Mouse (Mus musculus) spleen, adult 18-20 months (tissue): ENCODE measurements around the gene Fam172a.

Experiments used
- DNase-seq, 2 experiments: peaks; one replicate each; pipeline ENCODE4 v3.0.0; 2022; ENCODE audit warnings: mixed read lengths in 2 of 2

The Fam172a gene

DNA sequence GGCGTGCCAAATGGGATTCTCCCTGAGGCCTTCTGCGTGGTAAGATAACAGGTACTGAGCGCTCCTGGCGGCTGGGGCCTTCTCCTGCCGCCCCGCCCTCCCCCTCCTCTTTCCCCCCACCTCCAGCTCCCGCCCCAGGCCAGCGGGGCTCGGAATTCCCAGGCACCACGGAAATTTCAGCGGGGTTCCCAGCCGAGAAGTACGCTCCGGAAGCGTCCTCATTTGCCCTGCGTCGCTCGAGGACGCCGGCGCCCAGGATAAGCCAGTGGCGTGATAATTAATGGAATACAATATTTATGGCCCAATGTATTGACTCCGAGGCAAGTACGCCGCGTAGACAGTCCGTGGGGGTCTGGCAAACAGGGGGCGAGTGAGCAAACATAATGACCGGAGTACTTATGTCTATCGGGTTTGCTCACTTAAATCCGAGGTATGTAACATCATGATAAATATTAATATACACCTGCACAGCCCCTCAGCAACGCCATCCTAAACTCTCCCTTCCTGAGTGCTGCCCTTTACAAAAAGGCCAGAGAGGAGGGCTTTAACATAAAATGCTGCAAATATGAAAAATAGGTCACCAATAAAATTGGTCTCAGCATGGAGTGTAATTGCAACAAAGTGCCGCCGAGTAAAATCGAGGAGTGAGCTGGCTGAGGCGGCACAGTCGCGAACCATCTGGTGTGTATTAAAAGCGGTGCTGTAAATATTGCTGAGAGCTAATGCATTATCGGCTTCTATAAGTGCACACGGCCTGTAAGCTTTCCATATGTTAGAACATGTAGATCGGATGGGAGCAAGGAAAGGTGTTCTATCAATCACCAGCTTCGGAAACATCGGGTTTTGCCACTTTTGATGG, 479.5 kb downstream of the Fam172a start:
- DNase-seq: no peak

DNA sequence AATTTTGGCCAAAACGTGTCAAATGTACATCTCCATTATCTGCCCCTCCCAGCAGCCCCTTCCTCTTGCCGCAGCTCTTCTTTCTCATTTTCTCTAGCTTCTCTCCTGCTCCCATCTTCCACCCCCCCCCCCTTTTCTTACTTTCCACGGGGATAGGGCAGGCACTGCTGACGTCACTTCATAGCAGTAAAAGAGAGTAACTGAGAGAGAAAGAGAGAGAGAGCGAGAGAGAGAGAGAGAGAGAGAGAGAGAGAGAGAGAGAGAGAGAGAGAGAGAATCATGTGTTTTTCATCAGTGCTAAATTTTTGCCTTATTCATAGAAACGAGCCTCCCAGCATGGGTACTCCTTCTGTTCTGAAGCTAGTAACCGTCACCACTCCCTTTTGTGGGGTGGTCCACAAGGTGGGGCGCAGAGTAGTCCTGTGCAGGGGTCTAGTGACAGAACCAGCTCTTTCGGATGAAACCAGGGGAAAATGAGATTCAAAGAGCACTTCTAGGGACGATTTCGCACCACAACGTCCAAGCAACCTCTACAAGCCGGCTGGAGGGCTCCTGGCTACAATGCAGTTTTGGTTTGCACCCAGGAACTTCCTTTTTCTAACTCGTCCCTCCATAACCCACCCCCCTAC, 480.2 kb downstream of the Fam172a start:
- DNase-seq: no peak

DNA sequence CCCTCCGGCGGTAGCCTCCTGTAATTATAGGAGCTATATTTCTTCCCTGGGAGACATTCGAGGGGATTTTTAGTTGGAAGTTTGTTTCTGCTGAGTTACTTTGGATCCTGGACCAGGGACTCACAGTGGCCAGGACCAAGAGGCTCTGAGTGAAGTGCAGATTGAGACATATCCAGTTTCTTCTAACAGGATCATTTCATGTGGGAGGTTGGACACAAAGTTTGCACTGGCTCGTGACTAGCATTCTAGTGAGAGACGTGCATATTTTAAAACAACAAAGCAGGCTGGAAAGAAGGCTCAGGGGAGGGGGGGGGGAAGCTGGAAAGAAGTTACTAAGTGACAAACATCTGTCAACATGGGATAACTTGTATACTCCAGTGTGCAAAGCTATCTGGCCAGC, 481.2 kb downstream of the Fam172a start:
- no peak for DNase-seq

DNA sequence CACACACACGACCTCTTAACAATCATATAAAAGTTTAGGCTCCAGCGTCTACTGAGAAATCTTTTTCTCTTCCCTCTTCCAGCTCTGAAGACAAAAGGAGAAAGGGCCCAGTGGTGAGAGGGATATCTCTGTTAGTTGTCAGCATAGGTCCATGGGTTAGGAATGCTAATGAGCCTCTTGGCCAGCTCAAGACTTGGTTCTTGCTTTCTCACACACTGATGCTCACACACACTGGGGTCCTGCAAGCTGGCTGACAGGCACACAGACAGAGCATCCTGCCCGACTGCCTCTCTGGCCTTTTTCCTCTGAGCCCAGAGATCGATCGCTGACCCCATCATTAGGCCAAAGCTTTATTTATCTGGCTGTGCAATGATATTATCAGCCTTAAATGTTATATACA, 482.2 kb downstream of the Fam172a start:
- no peak for DNase-seq

DNA sequence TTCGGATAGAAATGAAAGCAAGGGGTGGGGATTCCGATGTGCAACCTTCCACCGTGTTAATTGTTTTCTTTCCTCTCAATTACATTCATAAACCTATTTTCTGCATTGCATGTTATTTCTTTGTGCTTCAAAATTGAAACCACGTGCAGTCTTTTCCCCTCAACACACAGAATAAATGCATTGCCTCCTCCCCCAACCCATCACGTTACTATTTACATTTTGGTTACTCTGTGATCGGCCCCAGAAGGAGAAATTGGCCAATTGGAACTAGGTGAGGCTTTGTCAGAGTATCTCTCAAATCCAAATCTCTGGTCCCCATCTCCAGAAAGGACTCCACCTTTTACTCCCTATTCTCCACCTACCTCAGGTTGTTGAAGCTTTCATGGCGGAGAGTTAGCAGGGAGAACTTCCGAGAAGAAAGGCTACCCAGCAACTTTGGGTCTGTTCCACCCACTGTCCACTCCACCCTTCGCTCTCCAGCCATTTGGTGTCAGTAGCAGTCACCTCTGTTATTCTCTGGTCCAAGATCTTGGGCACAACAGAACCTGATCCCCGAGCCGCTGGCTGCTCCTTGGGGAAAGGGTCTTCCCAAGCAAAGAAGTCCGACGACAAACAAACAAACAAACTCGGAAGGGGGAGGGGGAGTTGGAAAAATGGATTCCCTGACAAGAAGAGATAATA, 483.1 kb downstream of the Fam172a start:
- DNase-seq: no peak

DNA sequence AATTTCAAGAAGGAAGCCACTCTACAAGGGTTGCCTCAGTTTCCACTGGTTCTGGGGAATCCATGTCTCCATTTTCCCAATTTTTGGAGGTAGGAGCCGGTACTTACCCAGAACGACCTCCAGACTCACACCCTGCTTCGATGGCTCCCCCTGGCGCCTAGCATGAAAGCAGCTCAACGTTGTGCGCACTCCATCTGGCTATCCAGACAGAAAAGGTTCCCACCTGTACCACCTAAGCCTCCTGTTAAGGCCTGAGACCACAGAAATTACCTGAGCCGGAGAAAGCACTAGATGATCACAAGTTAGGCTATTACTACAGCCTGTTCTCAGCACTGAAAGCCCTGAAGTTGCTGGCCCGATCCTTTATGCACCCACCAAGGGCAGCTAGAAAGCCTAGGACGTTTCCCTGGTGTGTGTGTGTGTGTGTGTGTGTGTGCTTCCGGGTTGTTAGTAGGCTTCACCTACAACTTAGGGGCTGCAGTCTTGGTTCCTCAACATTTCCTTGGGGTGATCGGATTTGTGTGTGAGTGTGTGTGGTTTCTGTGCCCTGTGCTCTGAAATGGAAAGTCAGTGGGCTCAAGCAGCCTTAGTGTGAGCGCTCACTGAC, 484.6 kb downstream of the Fam172a start:
- DNase-seq: no peak

DNA sequence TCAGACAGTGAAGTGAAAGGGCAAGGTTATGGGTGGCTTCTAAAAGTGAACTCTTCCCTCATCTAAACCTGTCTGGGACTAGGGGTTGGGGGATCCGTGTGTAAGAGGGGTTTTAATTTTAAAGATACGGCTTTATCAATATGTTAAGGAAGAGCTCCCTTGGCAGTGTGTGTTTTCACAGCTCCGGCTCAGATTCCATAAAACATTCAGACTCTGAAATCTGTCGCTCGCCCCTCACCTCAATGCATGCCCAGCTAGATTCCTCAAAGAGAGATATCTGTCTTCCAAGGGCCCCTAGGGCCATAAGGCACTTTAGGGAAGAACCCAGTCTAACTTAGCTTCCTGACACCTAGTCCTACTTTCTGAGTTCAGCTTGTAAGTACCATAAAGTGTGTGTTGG, 486.0 kb downstream of the Fam172a start:
- no peak for DNase-seq

DNA sequence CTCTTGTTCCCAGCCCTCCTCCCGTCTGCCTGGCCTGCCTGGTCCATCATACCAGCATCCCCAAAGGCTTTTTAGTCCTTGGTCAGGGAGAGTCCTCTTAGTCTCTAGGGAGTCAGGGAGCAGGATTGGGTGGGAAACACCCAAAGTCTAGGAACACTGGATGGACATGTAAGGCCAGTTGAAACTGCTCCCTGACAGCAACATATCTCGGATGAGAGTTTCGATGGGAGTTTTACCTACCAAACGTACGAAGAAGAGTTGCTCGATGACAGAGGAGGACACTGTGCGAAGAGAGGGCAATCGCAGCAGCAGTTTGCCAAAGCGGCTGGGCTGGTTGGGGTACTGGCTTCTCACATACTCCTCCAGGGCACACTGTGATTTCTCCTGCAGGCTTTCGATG, 487.8 kb downstream of the Fam172a start:
- DNase-seq: no peak

DNA sequence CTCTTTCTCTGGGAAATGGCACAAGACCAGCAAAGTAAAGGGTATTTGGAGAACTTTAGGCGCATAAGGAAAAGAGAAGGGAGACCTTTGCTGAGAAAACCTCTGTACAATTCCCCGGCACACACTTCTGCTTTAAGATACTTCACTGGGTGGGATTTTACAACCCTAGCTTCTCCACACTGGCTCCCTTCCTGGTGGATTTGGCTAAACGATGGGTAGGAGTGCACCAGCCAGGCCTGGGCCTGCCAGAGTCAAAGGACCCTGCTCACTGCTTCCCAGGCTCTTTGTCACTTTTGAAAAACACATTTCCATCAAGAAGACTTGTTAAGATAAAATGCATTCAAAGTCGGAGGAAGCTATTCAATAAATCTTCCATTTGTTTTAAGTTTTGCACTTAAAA, 491.4 kb downstream of the Fam172a start:
- DNase-seq: no peak

DNA sequence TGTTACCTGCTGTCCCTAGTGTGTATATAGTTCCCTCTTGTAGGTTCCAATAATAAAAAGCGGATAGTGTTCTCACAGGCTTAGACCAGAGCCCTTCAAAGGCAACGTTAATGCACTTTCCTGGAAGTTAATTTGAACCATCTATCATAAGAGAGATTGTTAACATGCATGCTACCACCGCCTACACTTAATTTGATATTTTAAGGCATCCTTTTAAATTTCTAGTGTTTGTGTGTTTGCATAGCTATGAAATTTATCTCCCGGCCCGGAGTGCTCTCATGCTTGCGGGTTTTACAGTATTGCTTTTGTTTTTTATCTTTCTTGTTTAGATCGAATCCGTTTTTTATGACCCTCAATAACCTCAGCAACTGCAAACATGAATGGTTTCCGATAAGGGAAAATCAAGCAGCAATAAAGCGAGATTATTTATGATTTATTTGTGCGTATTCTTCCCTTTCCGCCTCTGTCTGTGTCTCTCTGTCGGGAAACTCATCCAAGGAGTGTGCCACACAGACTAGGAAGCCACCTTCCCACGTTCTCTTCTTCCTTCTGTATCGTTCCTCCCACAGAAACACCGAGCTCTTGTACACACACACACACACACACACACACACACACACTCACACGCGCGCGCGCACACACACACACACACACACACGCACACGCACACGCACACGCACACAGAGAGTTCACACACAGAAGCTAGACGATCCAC, 492.5 kb downstream of the Fam172a start:
- DNase-seq: no peak

DNA sequence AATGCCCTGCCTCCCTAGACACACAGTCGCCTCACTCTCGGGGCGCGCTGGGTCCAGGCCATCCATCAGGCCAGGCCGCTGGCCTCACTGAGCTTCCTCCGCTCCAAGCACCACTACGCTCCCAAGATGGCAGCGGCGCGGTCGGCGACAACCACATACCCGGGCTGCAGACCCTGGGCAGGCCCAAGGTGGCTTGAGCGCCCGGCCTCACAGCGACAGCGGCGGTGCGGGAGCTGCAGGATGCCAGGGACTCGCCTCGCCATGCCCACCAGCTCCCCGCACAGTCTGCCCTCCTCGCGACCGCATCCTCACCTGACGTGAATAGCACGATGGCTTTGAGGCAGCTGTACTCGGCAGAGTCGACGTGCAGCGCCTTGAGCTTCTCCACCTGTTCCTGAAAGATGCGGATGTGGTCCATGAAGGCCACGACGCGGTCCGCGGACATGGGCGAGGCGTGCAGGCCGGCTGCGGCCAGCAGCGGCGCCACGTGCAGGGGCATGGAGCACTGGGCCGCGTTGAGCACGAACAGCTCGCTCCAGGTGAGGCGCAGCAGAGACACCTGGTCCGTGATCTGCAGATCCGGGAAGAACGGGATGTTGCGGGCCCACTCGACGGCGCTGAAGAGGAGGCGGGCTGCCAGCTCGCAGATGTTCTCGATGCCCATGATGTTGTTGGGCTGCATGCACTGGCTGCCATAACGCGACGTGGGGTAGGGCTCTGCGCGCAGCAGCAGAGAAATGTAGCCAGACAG, 493.2 kb downstream of the Fam172a start:
- DNase-seq: no peak

DNA sequence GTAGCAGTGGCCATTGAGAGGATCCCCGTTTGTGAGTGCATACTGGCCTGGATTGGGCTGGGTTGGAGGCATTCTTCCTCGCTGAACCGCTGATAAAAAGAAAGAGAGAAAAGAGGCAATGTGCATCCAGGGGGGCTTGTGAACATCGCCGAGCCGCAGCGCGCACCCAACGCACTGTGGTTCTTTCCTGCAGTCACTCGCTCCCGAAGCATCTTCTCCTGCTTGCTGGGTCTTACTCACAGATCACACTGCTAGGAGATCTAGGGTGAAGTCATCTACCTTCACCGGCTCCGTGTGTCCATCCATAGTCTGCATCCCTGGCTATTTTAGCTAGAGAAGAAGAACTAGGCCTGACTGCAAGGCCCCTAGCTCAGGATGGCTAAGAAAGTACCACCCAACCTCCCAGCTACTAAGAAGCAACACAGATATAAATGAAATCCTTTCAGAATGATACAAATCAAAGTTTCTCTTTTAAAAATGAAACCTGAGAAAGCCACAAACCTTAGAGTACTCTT, 493.8 kb downstream of the Fam172a start:
- no peak for DNase-seq

DNA sequence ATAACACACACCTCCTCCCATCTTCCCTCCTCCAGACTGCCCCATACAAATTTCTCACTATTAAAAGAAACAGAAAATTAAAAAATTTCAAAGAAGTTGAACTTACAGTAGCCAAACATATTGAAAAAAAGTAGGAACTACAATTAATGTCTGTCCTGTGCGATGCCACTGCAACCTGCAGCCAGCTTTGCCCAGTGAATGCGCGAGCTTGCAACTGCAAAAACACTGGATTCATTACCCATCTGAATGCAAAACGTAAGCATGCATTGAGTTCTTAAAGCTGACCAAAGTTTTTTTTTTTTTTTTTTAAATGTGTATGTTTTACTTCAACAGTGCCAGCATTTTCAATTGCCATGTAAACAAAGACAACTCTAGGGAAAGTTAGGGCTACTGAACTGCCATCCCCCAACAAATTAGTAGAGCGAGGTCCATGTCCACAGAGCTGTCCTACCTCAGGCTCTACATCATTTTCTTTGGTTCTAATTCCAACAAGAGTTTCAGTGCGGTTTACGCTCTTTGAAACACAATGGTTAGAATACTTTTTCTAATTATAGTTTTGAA, 494.5 kb downstream of the Fam172a start:
- no peak for DNase-seq

DNA sequence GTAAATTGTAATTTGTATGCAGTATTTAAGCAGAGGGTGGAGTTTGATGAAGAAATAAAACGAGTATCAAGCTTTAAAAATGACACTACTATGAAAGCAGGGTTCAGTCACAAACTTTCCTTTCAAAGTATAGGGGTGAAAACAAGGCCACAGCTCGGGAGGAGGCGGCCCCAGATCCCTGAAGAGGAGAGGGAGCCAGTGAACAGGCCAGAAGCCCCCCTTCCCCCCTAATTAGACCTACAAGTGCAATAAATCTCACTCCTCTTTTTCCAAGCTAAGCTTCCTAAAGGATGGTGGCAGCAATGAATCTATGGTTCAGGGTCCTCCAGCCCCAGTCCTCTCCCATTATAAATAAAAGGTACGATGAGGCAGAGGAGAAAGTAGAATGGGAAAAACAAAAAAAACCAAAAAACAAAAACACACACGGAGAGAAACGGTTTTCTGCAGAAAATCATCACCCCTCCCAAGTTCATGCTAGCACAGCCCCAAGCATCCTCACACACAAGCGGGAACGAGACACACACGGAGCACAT, 495.5 kb downstream of the Fam172a start:
- DNase-seq: no peak

DNA sequence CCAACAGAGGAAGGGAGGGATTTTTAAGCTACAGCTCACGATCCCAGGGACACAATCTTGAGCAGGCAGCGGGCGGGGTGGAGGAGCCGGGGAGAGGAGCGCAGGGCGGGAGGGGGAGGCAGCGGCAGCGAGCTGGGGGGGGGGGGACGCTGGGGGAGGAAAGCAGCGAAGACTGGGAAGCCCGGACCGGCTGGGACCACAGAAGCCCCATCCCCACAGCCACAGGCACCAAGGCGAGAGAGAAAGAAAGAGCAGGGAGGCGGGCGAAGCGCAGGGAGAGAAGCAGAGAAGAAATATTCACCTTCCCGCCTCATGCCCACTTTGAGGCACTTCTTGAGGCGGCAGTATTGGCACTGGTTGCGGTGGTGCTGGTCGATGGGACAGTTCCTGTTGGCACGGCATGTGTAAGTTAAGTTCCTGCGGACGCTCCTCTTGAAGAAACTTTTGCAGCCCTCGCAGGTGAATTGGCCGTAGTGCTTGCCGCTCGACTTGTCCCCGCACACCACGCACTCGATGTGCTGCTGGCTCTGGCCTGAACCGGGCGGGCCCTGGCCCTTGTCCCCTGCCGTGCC, 496.1 kb downstream of the Fam172a start:
- no peak for DNase-seq

DNA sequence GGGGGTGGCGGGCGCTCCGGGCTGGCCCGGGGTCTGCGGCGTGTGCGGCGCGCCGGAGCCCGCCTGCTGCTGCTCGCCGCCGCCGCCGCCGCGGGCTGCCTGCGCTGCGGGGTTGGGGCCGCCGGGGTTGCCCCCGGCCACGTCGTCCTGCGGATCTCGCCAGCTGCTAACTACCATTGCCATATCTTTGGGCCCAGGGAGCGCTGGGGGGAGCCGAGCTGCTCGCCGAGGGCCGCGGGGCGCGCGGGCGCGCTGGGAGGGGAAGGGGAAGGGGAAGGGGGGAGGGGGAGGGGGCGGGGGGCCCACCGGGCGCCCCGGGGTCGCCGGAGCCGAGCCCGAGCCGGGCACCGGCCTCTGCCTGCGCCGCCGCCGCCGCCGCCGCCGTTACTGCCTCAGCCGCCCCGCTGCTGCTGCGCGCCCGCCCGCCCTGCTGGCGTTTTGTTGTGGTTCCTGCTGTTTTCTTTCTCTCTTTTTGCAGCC, 496.6 kb downstream of the Fam172a start:
- no peak for DNase-seq

DNA sequence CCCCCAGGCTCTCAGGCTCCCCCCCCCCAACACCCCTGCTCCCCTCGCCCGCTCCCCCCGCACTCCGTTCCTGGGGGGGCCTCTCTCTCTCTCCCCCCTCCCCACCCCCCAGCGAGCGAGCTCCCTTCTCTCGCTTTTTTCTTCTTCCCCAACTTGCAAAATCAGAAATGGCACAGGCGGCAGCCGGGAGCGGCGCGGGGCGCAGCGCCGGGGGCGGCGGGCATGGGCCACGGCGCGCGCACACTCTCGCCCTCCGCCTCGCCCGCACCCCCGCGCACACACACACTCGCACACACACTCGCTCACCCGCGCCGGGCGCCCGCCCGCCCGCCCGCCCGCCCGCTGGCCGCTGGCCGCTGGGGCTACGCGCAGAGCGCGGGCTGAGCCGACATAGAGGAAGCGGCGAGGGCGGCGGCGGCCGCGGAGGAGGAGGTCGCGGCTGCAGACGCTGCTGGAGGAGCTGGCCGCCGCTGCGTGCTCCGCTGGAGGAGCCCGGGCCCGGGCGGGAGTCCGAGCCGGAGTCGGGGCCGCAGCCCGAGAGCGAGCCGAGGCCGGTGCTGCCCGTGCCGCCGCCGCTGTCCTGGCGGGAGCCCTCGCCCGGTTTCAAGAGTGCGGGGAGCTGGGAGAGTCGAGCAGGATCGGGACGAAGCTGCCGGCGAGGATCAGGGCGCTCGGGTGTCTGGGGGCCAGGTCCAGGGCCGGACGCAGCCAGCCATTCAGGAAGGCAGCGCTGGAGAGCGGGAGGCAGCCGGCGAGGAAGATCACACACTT, 497.2 kb downstream of the Fam172a start:
- no peak for DNase-seq

DNA sequence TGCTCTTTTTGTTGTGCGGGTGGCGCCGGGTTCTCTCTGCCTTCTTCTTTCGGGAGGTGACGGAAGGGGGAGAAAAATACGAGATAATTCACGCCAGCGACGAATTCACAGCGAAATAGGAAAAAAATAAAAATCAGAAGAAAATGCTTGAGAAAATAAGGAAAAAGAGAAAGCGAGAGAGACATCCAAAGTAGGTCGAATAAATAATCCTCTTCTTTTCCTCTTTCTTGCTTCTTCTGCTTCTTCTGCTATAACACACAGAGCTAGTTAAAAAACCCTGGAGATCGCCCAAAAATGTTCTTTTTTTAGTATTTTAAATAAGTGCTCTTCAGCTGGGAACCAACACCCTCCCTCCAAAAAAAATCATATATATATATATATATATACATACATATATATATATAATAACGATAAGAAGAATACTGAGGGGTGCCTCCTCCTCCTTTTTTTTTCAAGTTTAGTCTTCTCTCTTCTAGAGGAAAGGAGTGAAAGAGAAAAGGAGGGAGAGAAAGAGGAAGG, 497.9 kb downstream of the Fam172a start, which contains the start of gene Nr2f1:
Gene Nr2f1, minus strand, starts transcription at position 116 of the 519 bp plus-strand sequence.
- no peak for DNase-seq

DNA sequence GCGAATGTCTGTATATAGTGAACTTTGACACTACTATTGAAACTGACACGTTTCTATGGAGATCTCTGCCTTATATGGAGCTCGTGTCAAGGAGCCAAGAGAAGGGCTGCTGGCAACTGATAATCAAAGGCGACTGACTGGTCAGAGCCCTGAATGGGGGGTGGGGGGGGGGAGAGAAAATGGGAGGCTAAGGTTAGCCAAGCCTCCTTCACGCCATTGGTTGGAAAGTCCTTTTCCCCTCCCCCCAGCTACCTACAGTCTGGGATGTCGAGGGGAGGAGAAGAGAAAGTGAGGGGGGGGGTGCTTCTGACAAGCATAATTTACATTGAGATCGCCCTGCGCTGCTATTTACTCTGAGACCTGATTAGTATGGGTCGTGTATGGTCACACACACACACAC, 498.6 kb downstream of the Fam172a start:
- no peak for DNase-seq
